Mouse (Mus musculus): ENCODE measurements at regions not wholly inside any gene's neighbourhood (a gene's known extent, or its start where the extent isn't known, plus 50 kb on each side); places are given as distances from the start of the nearest gene placed in this dataset.

- ATAC-seq (ENCODE audit: low FRiP score), result peak; percentile 20; the same call in 1 of the 2 replicates
- Histone ChIP-seq H3K9ac (ENCODE audit: low read depth, low read length) (0 out of 2 replicates have a peak overlapping the region, but pooled peaks have one; percentile 15), H3K27me3 (ENCODE audit: control insufficient read depth, insufficient read depth, low read length) (no peaks in the 10 kb centered on the region), H3K36me3 (ENCODE audit: control insufficient read depth, insufficient read depth, low read length) (no peaks in the 10 kb centered on the region), H3K4me1 (replicated peaks; ENCODE audit: control insufficient read depth, insufficient read depth, low read length) (peaks cover 48% of the 10 kb centered on the region), H3K4me2 (replicated peaks; ENCODE audit: low read depth, low read length) (no peak overlapping the region), H3K27ac (ENCODE audit: low read depth, low read length) (peak overlapping the region; percentile 49), H3K9me3 (ENCODE audit: control insufficient read depth, low read length) (no peaks in the 10 kb centered on the region), H3K4me3 (ENCODE audit: low read depth, low read length) (no peak overlapping the region)
- 5% methylated on average over 12 of the region's 12 CpGs for WGBS
- no peak for DNase-seq (ENCODE audit: low spot score)
These were observed 154.6 kb upstream of the Gm26897 start for GRCm38 (mm10) chr5:111578977-111579727.

- Histone ChIP-seq H3K4me2 (replicated peaks; ENCODE audit: low read depth, low read length) (peak overlapping the region; percentile 32), H3K27ac (ENCODE audit: low read depth, low read length) (peak overlapping the region; percentile 89), H3K36me3 (ENCODE audit: control insufficient read depth, insufficient read depth, low read length) (no peaks in the 10 kb centered on the region), H3K4me3 (ENCODE audit: low read depth, low read length) (peak overlapping the region; percentile 17), H3K9ac (ENCODE audit: low read depth, low read length) (peak overlapping the region; percentile 29), H3K27me3 (ENCODE audit: control insufficient read depth, insufficient read depth, low read length) (no peaks in the 10 kb centered on the region), H3K9me3 (ENCODE audit: control insufficient read depth, low read length) (no peaks in the 10 kb centered on the region), H3K4me1 (replicated peaks; ENCODE audit: control insufficient read depth, insufficient read depth, low read length) (peaks cover 43% of the 10 kb centered on the region)
- ATAC-seq (ENCODE audit: low FRiP score) (peak; percentile 77), DNase-seq (ENCODE audit: low spot score) (peak; percentile 90)
- 2% methylated on average over 31 of the region's 31 CpGs for WGBS
These were observed 152.6 kb upstream of the Gm26897 start for GRCm38 (mm10) chr5:111580870-111581771.

- WGBS, result 40% methylated on average over 9 of the region's 9 CpGs
- Histone ChIP-seq H3K4me3 (ENCODE audit: low read depth, low read length) (peak overlapping the region; percentile 17), H3K9me3 (ENCODE audit: control insufficient read depth, low read length) (no peaks in the 10 kb centered on the region), H3K27ac (ENCODE audit: low read depth, low read length) (peak overlapping the region; percentile 89), H3K36me3 (ENCODE audit: control insufficient read depth, insufficient read depth, low read length) (no peaks in the 10 kb centered on the region), H3K9ac (ENCODE audit: low read depth, low read length) (peak overlapping the region; percentile 29), H3K27me3 (ENCODE audit: control insufficient read depth, insufficient read depth, low read length) (no peaks in the 10 kb centered on the region), H3K4me1 (replicated peaks; ENCODE audit: control insufficient read depth, insufficient read depth, low read length) (peaks cover 39% of the 10 kb centered on the region), H3K4me2 (replicated peaks; ENCODE audit: low read depth, low read length) (peak overlapping the region; percentile 32)
- ATAC-seq (ENCODE audit: low FRiP score) (no peak), DNase-seq (ENCODE audit: low spot score) (no peak)
These were observed 151.7 kb upstream of the Gm26897 start for GRCm38 (mm10) chr5:111582004-111582403.

GRCm38 (mm10) chr5:111590619-111591081, 143.1 kb upstream of the Gm26897 start:
- H3K36me3 ChIP-seq (ENCODE audit: control insufficient read depth, insufficient read depth, low read length), result no peaks in the 10 kb centered on the region
- H3K27ac ChIP-seq (ENCODE audit: low read depth, low read length), result peak overlapping the region; percentile 74
- ATAC-seq (ENCODE audit: low FRiP score) (peak; percentile 53), DNase-seq (ENCODE audit: low spot score) (no peak)
- no peak overlapping the region for H3K4me3 ChIP-seq (ENCODE audit: low read depth, low read length)
- no peaks in the 10 kb centered on the region; the same call in 1 of the 2 replicates for H3K27me3 ChIP-seq (ENCODE audit: control insufficient read depth, insufficient read depth, low read length)
- H3K4me1 ChIP-seq (replicated peaks; ENCODE audit: control insufficient read depth, insufficient read depth, low read length), result peaks cover 17% of the 10 kb centered on the region
- H3K4me2 ChIP-seq (replicated peaks; ENCODE audit: low read depth, low read length), result no peak overlapping the region
- no peaks in the 10 kb centered on the region for H3K9me3 ChIP-seq (ENCODE audit: control insufficient read depth, low read length)
- 21% methylated on average over 4 of the region's 4 CpGs for WGBS
- H3K9ac ChIP-seq (ENCODE audit: low read depth, low read length), result no peak overlapping the region

GRCm38 (mm10) chr5:111592807-111593206, 140.9 kb upstream of the Gm26897 start:
- Histone ChIP-seq H3K27ac (ENCODE audit: low read depth, low read length) (no peak overlapping the region), H3K36me3 (ENCODE audit: control insufficient read depth, insufficient read depth, low read length) (no peaks in the 10 kb centered on the region), H3K27me3 (ENCODE audit: control insufficient read depth, insufficient read depth, low read length) (no peaks in the 10 kb centered on the region; the same call in 1 of the 2 replicates), H3K9me3 (ENCODE audit: control insufficient read depth, low read length) (no peaks in the 10 kb centered on the region), H3K4me3 (ENCODE audit: low read depth, low read length) (no peak overlapping the region), H3K9ac (ENCODE audit: low read depth, low read length) (no peak overlapping the region), H3K4me2 (replicated peaks; ENCODE audit: low read depth, low read length) (no peak overlapping the region), H3K4me1 (replicated peaks; ENCODE audit: control insufficient read depth, insufficient read depth, low read length) (peaks cover 25% of the 10 kb centered on the region)
- DNase-seq (ENCODE audit: low spot score) (no peak), ATAC-seq (ENCODE audit: low FRiP score) (no peak)
- WGBS, result 77% methylated on average over 4 of the region's 4 CpGs

GRCm38 (mm10) chr5:111594111-111594510, 139.6 kb upstream of the Gm26897 start:
- Histone ChIP-seq H3K36me3 (ENCODE audit: control insufficient read depth, insufficient read depth, low read length) (no peaks in the 10 kb centered on the region), H3K9me3 (ENCODE audit: control insufficient read depth, low read length) (no peaks in the 10 kb centered on the region), H3K9ac (ENCODE audit: low read depth, low read length) (no peak overlapping the region), H3K27ac (ENCODE audit: low read depth, low read length) (no peak overlapping the region), H3K4me1 (replicated peaks; ENCODE audit: control insufficient read depth, insufficient read depth, low read length) (peaks cover 28% of the 10 kb centered on the region), H3K27me3 (ENCODE audit: control insufficient read depth, insufficient read depth, low read length) (no peaks in the 10 kb centered on the region; the same call in 1 of the 2 replicates), H3K4me3 (ENCODE audit: low read depth, low read length) (no peak overlapping the region), H3K4me2 (replicated peaks; ENCODE audit: low read depth, low read length) (no peak overlapping the region)
- ATAC-seq (ENCODE audit: low FRiP score), result no peak
- 95% methylated on average over 5 of the region's 5 CpGs for WGBS
- no peak for DNase-seq (ENCODE audit: low spot score)

GRCm38 (mm10) chr5:111595438-111595837, 138.3 kb upstream of the Gm26897 start:
- Histone ChIP-seq H3K9ac (ENCODE audit: low read depth, low read length) (peak overlapping the region; percentile 33; the same call in 1 of the 2 replicates), H3K4me2 (replicated peaks; ENCODE audit: low read depth, low read length) (no peak overlapping the region), H3K4me1 (replicated peaks; ENCODE audit: control insufficient read depth, insufficient read depth, low read length) (peaks cover 27% of the 10 kb centered on the region), H3K4me3 (ENCODE audit: low read depth, low read length) (no peak overlapping the region), H3K36me3 (ENCODE audit: control insufficient read depth, insufficient read depth, low read length) (no peaks in the 10 kb centered on the region), H3K27ac (ENCODE audit: low read depth, low read length) (peak overlapping the region; percentile 88), H3K9me3 (ENCODE audit: control insufficient read depth, low read length) (no peaks in the 10 kb centered on the region), H3K27me3 (ENCODE audit: control insufficient read depth, insufficient read depth, low read length) (no peaks in the 10 kb centered on the region)
- 43% methylated on average over 12 of the region's 12 CpGs for WGBS
- DNase-seq (ENCODE audit: low spot score), result peak; percentile 75
- ATAC-seq (ENCODE audit: low FRiP score), result peak; percentile 88

- WGBS, result 11% methylated on average over 2 of the region's 2 CpGs
- Histone ChIP-seq H3K9ac (ENCODE audit: low read depth, low read length) (no peak overlapping the region), H3K27me3 (ENCODE audit: control insufficient read depth, insufficient read depth, low read length) (no peaks in the 10 kb centered on the region), H3K4me3 (ENCODE audit: low read depth, low read length) (no peak overlapping the region), H3K36me3 (ENCODE audit: control insufficient read depth, insufficient read depth, low read length) (no peaks in the 10 kb centered on the region), H3K4me1 (replicated peaks; ENCODE audit: control insufficient read depth, insufficient read depth, low read length) (peaks cover 22% of the 10 kb centered on the region), H3K27ac (ENCODE audit: low read depth, low read length) (peak overlapping the region; percentile 2; the same call in 1 of the 2 replicates), H3K9me3 (ENCODE audit: control insufficient read depth, low read length) (no peaks in the 10 kb centered on the region), H3K4me2 (replicated peaks; ENCODE audit: low read depth, low read length) (no peak overlapping the region)
- DNase-seq (ENCODE audit: low spot score) (no peak), ATAC-seq (ENCODE audit: low FRiP score) (no peak)
These were observed 136.0 kb upstream of the Gm26897 start for GRCm38 (mm10) chr5:111597733-111598132.
